Mouse (Mus musculus): Measurements from ENCODE around the gene Htra2. TPM values are rescaled to one million over a fixed set of nuclear protein-coding genes. Genes with fewer than 3 reads are reported as not detected.

The Htra2 gene
- 36.8 and 39.4 TPM in 2 replicates for polyA plus RNA-seq (2012; rRNA removed)

GRCm38 (mm10) chr6:83054871-83055431 is at the start of gene Htra2:
Htra2 (minus strand) TSS chr6:83055273.

GRCm38 (mm10) chr6:83101316-83101687 is 46.2 kb upstream of the Htra2 start, which contains the start of the genes Ccdc142 and Gm42688:
Ccdc142 (plus strand) TSS chr6:83101601.
Gm42688 (plus strand) TSS chr6:83101617.

GRCm38 (mm10) chr6:83086121-83087035 is 31.3 kb upstream of the Htra2 start, which contains the start of gene Lbx2:
Lbx2 (plus strand) TSS chr6:83086367.

GRCm38 (mm10) chr6:83077630-83078323 is 22.7 kb upstream of the Htra2 start, which contains the start of gene Pcgf1:
Pcgf1 (plus strand) TSS chr6:83077869.

GRCm38 (mm10) chr6:83070247-83070310 is 15.0 kb upstream of the Htra2 start, which contains the start of gene Tlx2:
Tlx2 (minus strand) TSS chr6:83070293.

GRCm38 (mm10) chr6:83057790-83058189 is 2.7 kb upstream of the Htra2 start, which contains the start of gene Dqx1:
Dqx1 (plus strand) TSS chr6:83057844.

GRCm38 (mm10) chr6:83054074-83054851 is 810 bp downstream of the Htra2 start, which contains the start of gene Aup1:
Aup1 (plus strand) TSS chr6:83054521.

GRCm38 (mm10) chr6:83033249-83034185 is 21.6 kb downstream of the Htra2 start, which contains the start of the genes Dok1 and Loxl3:
Dok1 (minus strand) TSS chr6:83033471.
Loxl3 (plus strand) TSS chr6:83034173.

Other genes starting within 250 kb of the Htra2 start
- 0.09 and 0.10 TPM in 2 replicates for gene Sema4f, start 115.5 kb downstream of the Htra2 start, polyA plus RNA-seq (2012; rRNA removed)
- 2.1 and 2.9 TPM in 2 replicates for gene M1ap, start 108.4 kb downstream of the Htra2 start, polyA plus RNA-seq (2012; rRNA removed)
- 8.1 TPM in 2 replicates for gene Dok1, start 21.8 kb downstream of the Htra2 start, polyA plus RNA-seq (2012; rRNA removed)
- 1.7 and 1.8 TPM in 2 replicates for gene Loxl3, start 21.1 kb downstream of the Htra2 start, polyA plus RNA-seq (2012; rRNA removed)
- 160 and 172 TPM in 2 replicates for gene Aup1, start 752 bp downstream of the Htra2 start, polyA plus RNA-seq (2012; rRNA removed)
- gene Dqx1, start 2.6 kb upstream of the Htra2 start, polyA plus RNA-seq (2012; rRNA removed): 13.9 and 14.9 TPM in 2 replicates
- gene Tlx2, start 15.0 kb upstream of the Htra2 start, polyA plus RNA-seq (2012; rRNA removed): not detected in 2 replicates
- 14.5 and 15.4 TPM in 2 replicates for gene Pcgf1, start 22.6 kb upstream of the Htra2 start, polyA plus RNA-seq (2012; rRNA removed)
- gene Lbx2, start 31.1 kb upstream of the Htra2 start, polyA plus RNA-seq (2012; rRNA removed): 0.29 and 0.47 TPM in 2 replicates
- 0.85 and 1.0 TPM in 2 replicates for gene Ccdc142, start 46.3 kb upstream of the Htra2 start, polyA plus RNA-seq (2012; rRNA removed)
- gene Gm42688, start 46.3 kb upstream of the Htra2 start, polyA plus RNA-seq (2012; rRNA removed): 1.5 and 2.0 TPM in 2 replicates
- 49.4 and 73.2 TPM in 2 replicates for gene Mrpl53, start 53.8 kb upstream of the Htra2 start, polyA plus RNA-seq (2012; rRNA removed)
- gene Mogs, start 60.2 kb upstream of the Htra2 start, polyA plus RNA-seq (2012; rRNA removed): 32.2 and 36.3 TPM in 2 replicates
- 24.7 and 26.2 TPM in 2 replicates for gene Wbp1, start 66.3 kb upstream of the Htra2 start, polyA plus RNA-seq (2012; rRNA removed)
- gene Ino80b, start 70.2 kb upstream of the Htra2 start, polyA plus RNA-seq (2012; rRNA removed): 8.5 and 10.0 TPM in 2 replicates
- 19.0 and 22.3 TPM in 2 replicates for gene Rtkn, start 80.2 kb upstream of the Htra2 start, polyA plus RNA-seq (2012; rRNA removed)
- 0.36 and 0.39 TPM in 2 replicates for gene Wdr54, start 101.1 kb upstream of the Htra2 start, polyA plus RNA-seq (2012; rRNA removed)
- gene 1700003E16Rik, start 101.1 kb upstream of the Htra2 start, polyA plus RNA-seq (2012; rRNA removed): 0.02 and 0.04 TPM in 2 replicates
- 16.8 and 23.5 TPM in 2 replicates for gene Dctn1, start 110.6 kb upstream of the Htra2 start, polyA plus RNA-seq (2012; rRNA removed)
- gene Slc4a5, start 164.6 kb upstream of the Htra2 start, polyA plus RNA-seq (2012; rRNA removed): 0.05 TPM in 2 replicates

Measured in liver, embryonic 18 days (tissue).